Mouse (Mus musculus): ENCODE results near the gene Theg.

The Theg gene

DNA sequence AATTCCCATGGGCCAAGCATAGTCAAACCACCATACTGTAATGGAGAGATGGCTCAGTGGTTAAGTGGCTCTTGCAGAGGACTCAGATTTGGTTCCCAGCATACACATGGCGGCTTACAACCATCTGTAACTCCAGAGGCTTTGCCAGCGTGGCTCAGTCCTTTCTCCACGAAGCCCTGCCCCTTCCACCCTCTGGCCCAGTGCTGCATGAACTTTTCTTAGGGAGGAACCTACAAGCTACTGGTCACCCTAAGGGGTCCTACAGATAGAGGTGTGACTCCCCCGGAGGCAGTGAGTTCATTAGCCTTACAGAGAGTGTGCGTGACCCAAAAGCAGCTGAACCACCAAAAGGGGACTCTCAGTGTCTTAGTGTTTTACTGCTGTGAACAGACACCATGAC lies 30.2 kb downstream of the Theg start:
- no peak for DNase-seq (ENCODE audit: low spot score in 2 of 2)

DNA sequence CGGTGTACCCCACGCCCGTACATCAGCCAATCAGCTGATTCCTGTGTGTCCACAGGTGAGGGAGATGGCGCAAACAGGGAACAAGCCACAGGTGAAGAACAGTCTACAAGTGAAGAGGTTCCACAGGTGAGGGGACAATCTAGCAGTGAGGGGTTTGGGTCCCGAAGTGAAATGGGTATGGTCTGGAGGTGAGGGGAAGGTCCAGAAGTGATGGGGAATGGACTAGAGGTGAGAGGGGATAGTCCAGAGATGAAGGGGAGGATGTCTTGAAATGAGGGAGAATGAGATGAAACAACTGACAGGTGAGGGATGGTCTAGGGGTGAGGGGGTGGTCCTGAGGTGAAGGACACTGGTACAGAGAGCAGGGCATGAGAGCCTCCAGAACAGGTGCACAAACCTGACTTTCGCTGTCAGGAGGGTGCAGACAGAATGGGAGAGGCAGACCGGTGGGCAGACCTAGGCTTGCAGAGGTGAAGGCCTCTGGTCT lies 31.9 kb downstream of the Theg start:
- DNase-seq (ENCODE audit: low spot score in 2 of 2): no peak

DNA sequence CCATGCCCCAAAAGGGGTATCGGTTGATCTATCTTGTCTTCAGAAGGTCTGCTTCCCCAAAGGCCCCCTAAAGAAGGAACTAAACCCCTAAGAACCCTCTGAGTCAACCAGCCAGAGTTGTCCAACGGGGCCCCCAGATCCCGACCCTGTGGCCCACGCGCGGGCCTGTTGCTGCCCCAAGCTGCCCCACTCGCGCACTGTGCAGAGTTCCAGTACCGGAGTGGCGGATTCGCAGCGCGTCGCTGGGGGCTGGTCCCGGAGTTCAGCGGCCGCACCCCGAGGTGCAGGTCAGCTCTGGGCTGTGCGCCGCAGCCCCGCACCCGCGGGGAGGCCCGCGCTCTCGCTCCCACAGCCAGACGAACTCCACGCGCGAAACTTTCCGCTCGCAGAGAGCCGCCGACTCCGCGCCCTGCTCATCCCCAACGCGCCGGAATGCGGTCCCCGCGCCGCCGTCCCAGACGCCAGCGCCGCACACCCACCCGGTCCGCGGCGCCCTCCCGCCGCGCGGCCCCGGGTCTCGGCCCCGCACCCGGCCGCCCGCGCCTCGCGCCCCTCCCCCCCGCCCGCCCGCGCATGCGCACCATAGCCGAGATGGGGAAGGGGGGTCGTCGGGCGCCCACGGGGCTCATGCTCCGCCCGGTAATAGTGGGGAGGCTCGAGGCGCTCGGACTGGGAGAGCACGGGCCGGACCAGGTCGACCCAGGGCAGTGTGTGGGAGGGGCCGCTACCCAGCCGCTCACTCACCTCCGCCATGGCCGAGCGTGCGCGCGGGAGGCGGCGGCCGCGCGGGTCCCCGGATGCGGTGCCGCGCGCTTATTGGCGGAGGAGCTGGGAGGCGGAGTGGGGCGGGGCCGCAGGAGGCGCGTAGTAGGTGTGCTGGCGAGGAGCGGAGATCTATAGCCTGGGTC lies 32.5 kb downstream of the Theg start, which contains the start of gene Mier2:
Mier2 (minus strand) TSS at position 870 of the 908 bp plus-strand sequence.
- DNase-seq (ENCODE audit: low spot score in 2 of 2): peak; percentile 71 to 81

DNA sequence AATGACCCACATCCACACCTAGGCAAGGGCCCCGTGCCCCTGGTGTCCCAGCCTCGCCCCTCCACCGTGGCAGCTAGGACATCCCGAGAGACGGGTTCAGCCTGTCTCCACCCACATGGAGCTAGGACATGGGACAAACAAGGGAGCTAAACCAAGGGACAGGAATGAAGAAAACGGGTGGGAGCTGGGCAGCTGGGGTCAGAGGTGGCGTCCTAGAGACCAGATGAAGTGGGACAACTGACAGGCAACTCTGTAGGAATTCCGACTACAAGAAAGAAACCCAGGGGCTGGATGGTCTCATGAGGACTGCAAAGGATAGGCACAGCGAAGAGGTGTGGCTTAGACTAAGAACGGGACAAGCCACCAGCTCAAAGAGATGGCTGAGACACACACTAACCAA lies 33.4 kb downstream of the Theg start:
- no peak for DNase-seq (ENCODE audit: low spot score in 2 of 2)

DNA sequence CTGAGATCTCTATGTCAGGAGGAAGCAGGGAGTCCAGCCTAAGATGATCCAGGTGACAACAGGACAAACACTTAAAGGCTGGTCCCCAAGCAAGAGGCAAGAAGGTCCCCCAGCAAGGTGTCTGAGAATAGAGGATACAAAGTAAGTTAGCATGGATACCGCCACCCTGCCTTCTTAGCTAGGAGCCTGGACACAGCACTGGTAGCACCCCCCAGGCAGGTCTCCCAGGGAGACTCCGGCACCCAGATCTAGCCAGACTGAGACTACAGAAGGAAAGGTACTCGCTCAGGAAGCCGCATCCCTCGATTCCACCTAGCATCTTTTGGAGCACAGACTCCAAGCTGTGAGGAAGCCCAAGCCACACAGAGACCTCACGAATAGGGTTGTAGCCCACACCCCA lies 34.0 kb downstream of the Theg start:
- DNase-seq (ENCODE audit: low spot score in 2 of 2): no peak

DNA sequence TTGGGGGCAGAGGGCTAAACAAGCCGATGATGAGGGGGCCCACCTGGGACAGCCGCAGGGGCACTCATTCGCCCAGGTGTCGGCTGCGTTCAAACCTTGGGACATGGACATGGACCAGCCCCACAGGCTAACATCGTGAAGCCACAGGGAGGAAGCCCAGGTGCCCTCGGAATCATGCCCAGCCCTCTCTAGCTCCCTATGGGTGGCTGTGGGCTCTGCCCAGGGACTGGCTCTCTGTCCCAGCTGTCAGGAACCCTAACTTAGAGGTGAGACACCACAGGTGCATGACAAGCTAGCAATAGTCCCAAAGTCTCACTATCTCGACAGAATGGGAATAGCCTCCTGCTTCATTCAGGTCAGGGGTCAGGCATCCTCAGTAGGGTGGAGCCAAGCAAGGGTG lies 34.6 kb downstream of the Theg start:
- DNase-seq (ENCODE audit: low spot score in 2 of 2): no peak

DNA sequence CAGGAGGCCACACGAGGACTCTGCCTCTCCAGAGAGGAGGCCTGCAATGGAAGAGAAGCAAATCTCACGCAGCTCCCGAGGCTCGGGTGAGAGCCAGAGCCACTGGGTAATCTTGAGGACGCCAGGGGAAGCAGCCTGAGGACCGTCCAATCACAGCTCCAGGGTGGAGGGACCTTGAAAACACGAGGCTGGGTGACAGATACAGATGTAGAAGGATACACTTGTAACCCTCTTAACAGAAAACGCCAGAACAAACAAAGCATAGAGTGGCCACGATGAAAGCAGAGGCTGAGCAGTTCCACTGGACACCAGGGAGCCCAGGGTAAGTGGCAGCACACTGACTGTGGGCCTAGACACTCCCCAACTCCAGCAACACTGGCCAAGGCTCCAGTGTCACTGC lies 36.8 kb downstream of the Theg start:
- DNase-seq (ENCODE audit: low spot score in 2 of 2): no peak

DNA sequence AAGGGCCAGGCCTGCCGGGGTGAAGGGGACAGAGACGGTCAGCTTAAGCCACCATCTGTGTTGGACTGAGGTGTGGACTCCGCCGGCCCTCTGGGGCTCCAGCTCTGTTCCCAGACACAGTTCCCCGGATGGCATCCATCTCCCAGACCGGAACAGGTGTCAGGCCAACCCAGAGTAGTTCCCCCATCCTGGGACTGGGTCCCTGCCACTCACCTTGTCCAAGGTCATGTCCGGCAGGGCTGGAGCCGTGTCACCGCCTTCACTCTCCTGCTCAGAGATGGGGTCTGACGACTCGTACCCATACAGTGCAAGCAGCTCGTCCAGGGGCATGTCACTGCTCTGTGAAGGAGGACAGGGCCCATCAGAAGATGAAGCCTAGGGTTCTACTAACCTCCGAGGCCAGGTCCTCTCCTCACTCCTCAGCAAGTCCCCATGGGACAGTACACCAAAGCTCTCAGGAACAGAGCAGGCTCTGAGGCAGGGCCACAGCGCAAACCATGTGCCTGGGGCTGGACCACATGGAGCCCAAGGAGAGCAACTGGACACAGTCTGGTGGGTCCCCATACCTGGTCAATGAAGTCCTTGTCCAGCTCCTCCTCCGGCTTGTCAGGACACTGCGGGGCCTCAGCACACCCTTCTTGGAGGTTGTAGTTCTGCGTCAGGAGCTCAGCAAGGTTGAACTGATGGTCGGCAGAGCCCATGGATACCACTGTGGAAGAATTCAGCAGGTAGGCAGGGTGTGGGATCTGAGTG lies 38.0 kb downstream of the Theg start:
- DNase-seq (ENCODE audit: low spot score in 2 of 2): no peak

DNA sequence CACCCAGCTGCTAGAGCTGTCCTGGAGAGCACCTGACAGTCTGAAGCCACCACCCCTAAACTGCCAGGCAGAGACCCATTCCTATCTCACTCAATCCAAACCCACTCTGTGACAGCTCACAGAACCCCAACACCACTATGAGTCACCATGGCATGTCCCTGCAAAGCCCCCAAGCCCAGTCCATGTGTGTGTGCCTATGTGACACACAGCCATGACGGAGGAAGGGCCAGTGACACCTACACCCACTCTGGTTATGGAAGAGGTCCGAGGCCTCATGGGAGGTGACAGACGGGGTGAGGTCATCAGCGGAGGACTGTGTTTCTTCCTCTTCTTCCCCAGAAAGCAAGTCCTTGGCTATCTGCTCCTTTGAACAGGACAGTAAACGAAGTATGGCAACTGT lies 38.6 kb downstream of the Theg start:
- DNase-seq (ENCODE audit: low spot score in 2 of 2): no peak

DNA sequence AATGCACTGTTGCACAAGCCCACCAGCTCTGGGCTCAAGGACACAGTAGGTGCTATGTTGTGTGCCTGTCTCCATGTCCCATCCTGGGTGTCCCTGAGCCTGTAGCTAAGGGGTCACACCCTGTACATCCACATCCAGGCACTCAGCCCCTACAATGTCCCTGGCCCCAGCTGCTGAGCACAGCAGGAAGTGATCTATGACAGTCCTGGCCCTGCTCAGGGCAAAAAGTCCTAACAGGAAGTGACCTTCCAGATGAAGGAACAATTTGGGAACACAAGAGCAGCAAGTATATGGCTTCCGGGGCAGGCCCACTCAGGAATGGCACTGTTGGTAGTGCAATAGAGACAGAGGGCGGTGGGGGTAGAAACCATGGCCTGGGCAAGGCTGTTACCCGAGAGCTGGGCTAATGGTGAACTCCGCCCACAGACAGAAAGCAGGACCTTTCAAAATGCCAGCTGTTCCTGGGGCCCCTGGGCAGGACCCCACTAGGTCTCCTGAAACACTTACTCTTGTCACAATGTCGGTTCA lies 39.9 kb downstream of the Theg start:
- no peak for DNase-seq (ENCODE audit: low spot score in 2 of 2)

DNA sequence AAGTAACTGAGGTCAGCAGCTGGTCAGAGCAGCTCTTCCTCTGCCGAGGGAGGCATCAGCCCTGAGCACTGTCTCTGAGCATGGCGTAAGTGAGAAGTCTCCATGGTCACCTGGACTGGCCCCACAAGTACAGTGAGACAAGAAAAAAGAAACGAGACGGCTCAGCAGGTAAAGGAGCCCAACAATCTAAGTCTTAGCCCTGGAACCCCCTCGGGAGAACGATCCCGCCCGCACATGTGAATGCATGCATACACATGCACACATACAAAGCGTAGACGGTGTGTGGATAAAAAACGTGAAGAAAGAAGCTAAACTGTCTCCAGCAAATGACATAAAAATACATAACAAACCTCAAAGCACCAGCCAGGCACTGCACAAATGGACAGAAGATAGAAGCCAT lies 40.6 kb downstream of the Theg start:
- DNase-seq (ENCODE audit: low spot score in 2 of 2): no peak

DNA sequence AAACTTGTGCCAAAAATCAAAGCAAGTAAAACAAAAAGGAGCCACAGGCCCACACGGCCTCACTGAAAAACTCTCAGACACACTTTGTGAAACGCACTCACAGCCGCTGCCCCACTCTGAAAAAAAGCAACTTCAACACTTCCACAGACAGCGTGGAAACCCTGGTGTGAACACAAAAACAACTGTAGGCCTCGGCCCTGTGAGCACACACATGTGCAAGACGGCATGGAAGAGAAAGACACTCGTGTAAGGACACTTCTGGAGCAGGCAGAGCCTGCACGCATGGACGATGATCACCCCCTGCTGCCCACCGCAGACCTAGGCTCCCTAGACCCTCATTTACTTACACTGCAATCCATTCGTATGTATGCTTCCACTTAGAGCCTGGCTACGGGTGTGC lies 41.2 kb downstream of the Theg start:
- no peak for DNase-seq (ENCODE audit: low spot score in 2 of 2)

DNA sequence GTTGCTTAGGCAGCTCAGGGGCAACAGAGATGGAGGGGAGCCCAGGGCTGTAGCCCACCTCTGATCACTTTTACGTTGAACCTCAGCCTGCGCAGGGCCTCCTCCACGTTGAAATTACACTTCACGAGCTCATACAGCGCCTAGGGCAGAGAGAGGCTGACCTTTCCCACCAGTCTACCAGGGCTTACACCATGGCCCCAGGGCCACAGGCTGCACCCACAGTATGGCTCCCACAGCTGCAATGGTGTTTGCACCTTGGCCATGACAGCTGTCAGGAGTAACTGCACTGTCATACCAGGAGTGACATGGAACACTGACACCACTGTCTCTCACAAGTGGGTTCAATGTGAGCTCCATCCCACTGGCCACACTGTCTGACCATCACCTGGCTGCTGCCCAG lies 42.5 kb downstream of the Theg start:
- DNase-seq (ENCODE audit: low spot score in 2 of 2): no peak

DNA sequence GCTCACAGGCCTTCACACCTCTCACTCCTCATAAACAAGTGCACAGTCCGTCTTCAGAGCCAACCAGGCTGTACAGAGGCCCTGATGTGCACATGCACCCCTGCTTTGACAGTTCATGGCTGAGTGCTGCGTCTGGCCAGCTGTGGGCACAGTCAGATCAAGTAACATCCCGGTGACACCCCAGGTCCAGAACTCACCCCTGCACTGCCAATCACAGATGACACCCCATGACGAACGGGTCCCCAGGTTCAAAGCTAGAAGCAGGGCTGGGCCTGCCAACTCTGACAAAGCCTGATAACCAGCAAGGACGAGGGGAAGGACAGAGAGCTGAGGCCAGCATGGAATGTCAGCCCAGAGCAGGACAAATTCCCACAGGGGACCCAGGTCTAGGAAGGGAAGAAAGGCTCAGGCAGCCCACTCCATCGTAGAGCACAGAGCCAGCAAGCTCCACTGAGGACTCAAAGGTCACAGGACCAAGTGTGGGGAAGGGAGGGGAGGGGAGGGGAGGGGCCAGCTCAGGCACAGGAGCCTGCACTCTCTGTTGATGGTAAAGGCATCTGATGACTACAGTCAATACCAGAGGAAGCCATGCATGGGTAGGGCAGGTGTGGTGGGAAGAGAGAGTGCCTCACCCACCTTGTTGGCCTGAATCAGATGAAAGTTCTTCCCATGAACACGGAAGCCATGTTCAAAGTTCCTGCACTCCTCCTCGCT lies 43.1 kb downstream of the Theg start:
- DNase-seq (ENCODE audit: low spot score in 2 of 2): no peak

DNA sequence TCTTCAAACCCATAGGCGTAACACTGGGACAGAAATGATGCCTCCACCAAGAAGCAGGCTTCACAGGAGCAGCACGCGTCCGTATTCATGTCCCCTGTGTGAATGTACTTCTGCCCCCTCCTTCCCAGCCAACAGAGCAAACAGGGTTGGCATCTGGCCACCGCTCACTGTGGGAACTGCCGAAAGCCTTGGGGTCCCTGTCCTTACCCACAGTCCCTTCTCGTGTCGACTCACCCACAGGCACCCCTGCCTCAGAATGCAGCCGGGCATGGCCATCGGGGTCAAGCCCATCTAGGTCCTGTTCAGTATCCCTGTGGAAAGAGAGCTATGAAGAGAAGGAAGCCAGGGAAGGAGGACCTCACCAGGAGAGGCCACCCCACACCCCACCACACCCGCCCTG lies 45.0 kb downstream of the Theg start:
- DNase-seq (ENCODE audit: low spot score in 2 of 2): no peak

DNA sequence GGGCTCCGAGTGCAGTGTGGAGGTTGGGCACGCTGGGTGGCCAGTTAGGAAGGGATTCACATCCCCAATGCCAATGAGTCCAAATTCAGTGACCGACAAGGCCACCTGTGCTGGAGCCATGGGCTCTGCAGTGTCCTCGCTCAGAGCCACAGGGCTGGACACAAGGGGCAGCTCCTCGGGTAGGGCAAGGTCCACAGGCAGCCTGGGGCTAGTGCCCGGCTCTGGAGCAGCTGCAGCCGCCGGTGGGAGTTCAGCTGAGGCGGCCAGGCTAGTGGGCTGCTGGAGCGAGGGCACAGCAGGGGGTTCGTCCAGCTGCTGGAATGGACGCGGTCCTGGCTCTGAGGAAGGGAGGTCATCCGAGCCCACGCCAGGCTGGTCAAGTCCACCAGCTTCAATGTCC lies 45.6 kb downstream of the Theg start:
- DNase-seq (ENCODE audit: low spot score in 2 of 2): no peak

DNA sequence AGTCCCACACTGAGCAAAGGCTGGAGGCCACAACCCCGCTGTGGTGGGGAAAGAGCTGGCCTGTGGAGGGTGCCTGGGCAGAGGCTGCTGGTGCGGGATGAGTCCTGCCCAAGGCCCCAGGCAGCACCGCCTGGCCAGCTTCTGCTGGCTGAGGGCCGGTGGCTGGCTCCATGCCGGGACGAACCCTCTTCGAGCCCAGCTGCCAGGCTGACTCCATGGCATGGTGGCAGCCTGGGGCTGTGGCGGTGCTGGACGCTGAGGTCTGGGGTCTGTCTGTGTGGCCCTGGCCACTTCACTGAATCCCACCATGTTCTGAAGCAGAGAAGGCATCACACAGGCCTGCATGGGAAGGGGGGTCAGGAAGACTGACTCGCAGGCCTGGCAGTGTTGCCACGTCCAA lies 46.4 kb downstream of the Theg start:
- no peak for DNase-seq (ENCODE audit: low spot score in 2 of 2)

DNA sequence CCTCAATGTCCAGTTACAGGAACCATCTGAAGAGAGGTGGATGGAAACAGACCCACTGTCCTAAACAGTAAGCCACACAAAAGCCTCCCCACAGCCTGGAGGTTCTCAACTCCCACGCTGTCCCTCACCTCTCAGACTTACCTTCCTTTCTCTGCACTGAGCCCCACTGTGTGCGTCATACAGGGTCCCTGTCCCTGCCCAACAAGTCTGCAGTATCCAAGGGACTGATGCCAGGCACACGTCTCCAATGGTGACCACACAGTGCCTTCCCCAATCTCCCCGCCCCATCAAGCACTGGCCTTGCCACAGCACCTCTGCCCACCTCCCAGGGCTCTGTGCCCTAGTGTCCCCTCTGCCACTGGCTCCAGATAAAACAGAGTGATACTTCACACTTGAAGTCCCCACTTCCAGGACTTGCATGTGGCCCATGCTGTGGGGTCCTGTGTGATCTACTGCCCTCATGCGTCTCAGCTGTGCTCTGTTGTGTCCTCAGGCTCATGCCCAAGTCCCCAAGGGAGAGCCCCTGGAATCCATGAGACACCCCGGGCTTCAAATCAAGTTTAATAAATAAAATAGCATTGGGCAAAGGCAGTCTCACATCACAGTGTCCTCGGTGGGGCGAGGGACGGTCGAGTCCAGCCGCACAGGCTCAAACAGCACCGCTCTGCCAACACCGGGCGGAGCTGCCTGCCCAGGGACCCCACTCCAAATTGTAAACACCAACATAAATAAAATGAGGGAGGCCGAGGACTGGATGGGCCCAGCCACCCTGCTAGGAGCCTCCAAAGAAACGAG lies 47.2 kb downstream of the Theg start:
- DNase-seq (ENCODE audit: low spot score in 2 of 2): no peak

DNA sequence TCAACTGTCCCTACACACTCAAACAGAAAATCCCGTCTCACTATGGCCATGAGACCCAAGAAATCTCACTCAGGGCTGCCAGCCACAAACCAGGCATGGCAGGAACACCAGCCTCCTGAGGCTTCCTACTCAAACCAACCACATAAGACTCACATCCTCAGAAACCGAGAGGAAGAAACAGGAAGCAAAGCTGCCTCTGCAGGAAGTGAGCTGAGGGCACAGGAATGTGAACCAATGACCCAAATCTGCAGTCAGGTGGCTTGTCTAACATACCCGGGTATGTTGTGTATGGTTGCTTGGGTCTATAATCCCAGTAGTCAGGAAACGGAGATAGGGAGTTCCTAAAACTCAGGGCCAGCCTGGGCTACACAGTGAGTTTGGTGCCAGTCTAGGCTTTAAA lies 48.3 kb downstream of the Theg start:
- DNase-seq (ENCODE audit: low spot score in 2 of 2): no peak

DNA sequence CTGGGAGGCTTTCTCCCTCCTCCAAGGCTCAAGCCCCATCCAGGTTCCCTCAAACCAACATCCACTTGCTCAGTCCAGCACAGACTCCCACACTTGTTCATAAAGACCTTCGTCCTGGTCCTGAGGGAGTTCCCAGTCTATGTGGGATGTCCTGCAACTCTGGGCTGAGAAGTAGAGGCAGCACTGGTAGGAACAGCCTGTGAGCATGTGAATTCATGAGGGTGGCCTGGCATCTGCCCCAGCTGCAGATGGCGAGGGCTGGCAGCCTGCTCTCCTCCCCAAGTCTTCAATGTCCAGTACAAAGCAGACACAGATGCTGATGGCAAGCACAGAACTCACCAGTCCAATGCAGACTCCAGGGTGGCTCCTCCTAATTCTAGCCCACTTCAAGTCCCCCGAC lies 48.8 kb downstream of the Theg start:
- no peak for DNase-seq (ENCODE audit: low spot score in 2 of 2)

DNA sequence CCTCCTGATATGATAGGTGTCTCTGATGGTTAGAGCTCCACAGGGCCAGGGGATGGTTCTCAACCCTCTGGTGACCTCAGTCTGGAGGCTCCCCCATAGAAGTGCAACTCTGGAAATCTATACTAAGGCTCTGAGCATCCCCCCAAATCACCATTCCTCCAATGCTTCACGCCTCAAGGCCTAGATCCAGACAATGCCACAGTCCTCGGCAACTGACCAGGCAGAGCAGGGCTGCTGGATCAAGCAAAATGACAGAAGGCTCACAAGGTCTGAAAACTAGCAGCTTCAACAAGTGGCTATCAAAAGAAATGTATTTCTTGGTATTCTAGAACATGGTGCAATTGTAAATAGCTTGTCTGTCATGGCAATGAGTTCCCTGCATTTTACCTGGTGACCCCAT lies 49.4 kb downstream of the Theg start:
- DNase-seq (ENCODE audit: low spot score in 2 of 2): no peak

Measured in natural killer cell, adult 2 months (primary cell).